Mouse (Mus musculus) brain, embryonic 14.5 days (tissue): ENCODE data around the gene Hcn2.

Experiments
- CTCF ChIP-seq: fragments of 200-500 bp; IDR thresholded peaks from 2 replicates; pipeline ENCODE4 v1.5.1; 2012; ENCODE audit warnings: inconsistent platforms, mild to moderate bottlenecking, moderate library complexity, borderline replicate concordance; ENCODE audit not compliant: insufficient read depth, insufficient read length; ENCODE audit errors: extremely low read depth
- POLR2A ChIP-seq: fragments of 200-500 bp; IDR thresholded peaks from 2 replicates; pipeline ENCODE4 v1.6.1; 2012; ENCODE audit warnings: mild to moderate bottlenecking, inconsistent platforms, borderline replicate concordance; ENCODE audit not compliant: poor library complexity, insufficient read depth, insufficient read length, severe bottlenecking; ENCODE audit errors: extremely low read depth

- TF ChIP-seq POLR2A = no peak
- no peak for TF ChIP-seq CTCF
Measured at GRCm38 (mm10) chr10:79713163-79713562, 3.3 kb upstream of the Hcn2 start.
